Mouse (Mus musculus): ENCODE measurements at regions not wholly inside any gene's neighbourhood (a gene's known extent, or its start where the extent isn't known, plus 50 kb on each side); places are given as distances from the start of the nearest gene placed in this dataset.

DNA sequence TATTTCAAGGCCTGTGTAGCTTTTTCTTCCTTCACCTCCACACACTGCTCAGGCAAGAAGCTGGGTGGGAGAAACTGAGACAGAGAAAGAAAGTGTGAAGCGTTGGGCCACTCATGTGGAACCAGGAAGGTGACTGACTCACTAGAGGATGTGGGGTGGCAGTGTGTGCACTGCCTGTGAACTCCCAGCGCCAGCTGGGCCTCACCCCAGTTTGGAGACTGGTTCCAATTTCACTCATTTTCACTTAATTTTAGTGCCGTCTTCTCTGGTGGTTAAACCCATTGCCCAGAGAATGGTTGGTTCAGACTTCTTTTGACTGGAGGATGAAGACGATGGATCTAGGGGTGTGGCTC lies 77.9 kb upstream of the Max start:
- in situ Hi-C loops (cut with MboI; ENCODE audit: low pct_unique_long_range_greater_than_20kb in 1 of 2, low sequenced_read_pairs in 2 of 2, unreplicated experiment in 1 of 2): loop anchor here (25.0 kb wide), 1 partner anchor 497 kb away; no protein-coding TSS in a partner anchor

DNA sequence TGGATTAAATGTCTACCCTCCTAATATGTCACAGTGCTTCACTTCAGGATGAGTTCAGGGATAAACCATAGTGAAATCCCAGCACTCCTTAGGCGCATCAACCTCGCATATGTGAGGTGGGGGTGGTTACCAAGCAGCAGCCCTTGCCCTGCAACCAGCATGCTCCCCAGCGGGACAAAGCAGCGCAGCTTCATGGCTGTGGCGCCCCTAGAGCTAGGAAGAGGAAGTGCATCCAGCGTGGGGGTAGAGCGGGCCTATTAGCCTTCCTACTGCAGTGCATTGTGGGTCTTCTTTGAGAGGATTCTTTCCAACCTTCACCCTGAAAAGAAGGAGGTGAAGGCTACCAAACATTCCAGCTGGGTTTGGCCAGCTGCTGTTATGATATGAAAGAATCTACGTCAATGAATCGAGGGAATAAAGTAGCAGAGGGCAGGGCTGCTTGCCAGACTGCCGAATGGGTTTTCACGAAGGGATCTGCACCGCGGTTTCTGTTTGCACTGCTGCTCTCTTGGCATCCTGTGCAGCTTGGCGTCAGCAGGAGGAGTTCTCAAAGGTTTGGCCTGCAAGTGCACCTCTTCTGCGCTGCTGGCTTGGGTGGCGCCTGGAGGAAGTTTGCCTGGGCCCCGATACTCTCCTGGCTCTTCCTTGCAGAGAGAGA lies 77.4 kb upstream of the Max start:
- in situ Hi-C loops (cut with MboI; ENCODE audit: low pct_unique_long_range_greater_than_20kb in 1 of 2, low sequenced_read_pairs in 2 of 2, unreplicated experiment in 1 of 2): loop anchor here (25.0 kb wide), 1 partner anchor 498 kb away; no protein-coding TSS in a partner anchor

GRCm38 (mm10) chr12:77035676-77036075 lies 73.7 kb upstream of the Max start:
- in situ Hi-C loops (cut with MboI; ENCODE audit: low pct_unique_long_range_greater_than_20kb in 1 of 2, low sequenced_read_pairs in 2 of 2, unreplicated experiment in 1 of 2): loop anchor here (25.0 kb wide), 1 partner anchor 502 kb away; no protein-coding TSS in a partner anchor

DNA sequence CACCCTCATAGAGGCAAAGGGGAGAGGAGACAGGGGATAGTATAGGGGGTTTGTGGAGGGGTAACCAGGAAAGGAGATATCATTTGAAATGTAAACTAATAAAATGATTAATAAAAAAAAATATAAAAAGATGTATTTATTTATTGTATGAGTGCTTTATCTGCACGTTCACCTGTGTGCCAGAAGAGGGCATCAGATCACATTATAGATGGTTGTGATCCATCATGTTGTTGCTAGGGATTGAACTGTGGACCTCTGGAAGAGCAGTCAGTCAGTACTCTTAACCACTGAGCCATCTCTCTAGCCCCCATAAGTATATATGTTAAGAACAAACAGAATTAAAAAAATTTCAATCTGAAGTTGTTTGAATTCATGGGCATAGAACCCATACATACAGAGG lies 69.4 kb upstream of the Max start:
- in situ Hi-C loops (cut with MboI; ENCODE audit: low pct_unique_long_range_greater_than_20kb in 1 of 2, low sequenced_read_pairs in 2 of 2, unreplicated experiment in 1 of 2): loop anchor here (25.0 kb wide), 1 partner anchor 506 kb away; no protein-coding TSS in a partner anchor

GRCm38 (mm10) chr12:77025431-77025879 lies 63.5 kb upstream of the Max start:
- in situ Hi-C loops (cut with MboI; ENCODE audit: low pct_unique_long_range_greater_than_20kb in 1 of 2, low sequenced_read_pairs in 2 of 2, unreplicated experiment in 1 of 2): loop anchor here (25.0 kb wide), 1 partner anchor 512 kb away; no protein-coding TSS in a partner anchor

- in situ Hi-C loops (cut with MboI; ENCODE audit: low pct_unique_long_range_greater_than_20kb in 1 of 2, low sequenced_read_pairs in 2 of 2, unreplicated experiment in 1 of 2): loop anchor here (25.0 kb wide), 2 partner anchors 640 to 765 kb away; no protein-coding TSS in a partner anchor
Observed at GRCm38 (mm10) chr12:77022538-77022937, 60.5 kb upstream of the Max start.

DNA sequence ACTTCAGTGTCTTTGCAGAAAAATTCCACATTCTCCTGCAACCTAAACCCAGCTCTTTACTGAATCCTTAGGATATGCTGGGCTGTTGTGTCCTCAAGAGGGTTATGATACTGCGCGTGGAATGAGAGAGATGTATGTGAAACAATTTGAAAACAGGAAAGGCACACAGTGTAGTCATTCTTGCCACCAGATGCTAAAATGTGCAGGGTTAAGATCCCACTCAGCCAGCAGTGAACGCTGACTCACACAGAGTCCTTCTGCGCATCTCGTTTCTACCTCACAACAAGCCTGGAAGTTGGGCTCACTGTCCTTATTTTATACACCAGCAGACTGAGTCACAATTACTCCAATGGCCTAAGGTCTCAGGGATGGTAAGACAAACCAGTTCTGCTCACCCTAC lies 59.9 kb upstream of the Max start:
- in situ Hi-C loops (cut with MboI; ENCODE audit: low pct_unique_long_range_greater_than_20kb in 1 of 2, low sequenced_read_pairs in 2 of 2, unreplicated experiment in 1 of 2): loop anchor here (25.0 kb wide), 2 partner anchors 640 to 765 kb away; no protein-coding TSS in a partner anchor

DNA sequence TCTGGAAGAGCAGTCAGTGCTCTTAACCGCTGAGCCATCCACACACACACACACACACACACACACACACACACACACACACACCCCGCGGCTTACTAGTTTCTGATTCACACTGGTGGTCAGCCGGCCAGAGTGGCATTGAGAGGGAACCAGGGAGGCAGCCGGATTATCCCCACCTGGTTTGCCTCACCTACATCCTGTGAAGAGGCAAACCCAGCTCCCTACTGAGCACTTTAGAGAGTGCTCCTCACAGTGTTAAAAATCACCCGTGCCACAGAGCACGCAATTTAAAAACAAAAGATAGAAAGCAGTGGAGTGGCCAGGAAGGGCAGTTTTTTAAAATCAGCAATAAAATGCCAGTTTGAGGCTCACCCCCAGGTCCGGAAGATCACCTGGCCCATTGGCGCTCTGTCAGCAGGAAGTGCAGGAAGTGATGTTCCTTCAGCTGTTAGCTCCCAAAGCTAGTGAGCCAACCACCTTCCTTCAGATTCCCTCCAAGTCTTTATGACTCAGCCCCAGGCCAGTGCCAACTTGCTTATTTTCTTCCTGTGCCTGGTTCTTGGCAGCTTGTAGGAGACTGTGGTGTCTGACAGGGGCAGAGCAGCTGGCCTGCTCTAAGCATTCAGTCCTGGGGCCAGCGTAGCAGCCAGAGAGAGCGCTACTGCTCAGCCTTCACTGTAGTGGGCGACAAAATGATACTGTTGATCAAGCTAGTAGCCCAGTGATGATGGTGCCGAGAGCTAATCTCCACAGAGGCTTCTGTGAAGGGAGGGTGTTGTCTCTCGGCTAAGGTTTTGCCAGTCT lies 57.9 kb upstream of the Max start:
- in situ Hi-C loops (cut with MboI; ENCODE audit: low pct_unique_long_range_greater_than_20kb in 1 of 2, low sequenced_read_pairs in 2 of 2, unreplicated experiment in 1 of 2): loop anchor here (25.0 kb wide), 2 partner anchors 642 to 767 kb away; no protein-coding TSS in a partner anchor

DNA sequence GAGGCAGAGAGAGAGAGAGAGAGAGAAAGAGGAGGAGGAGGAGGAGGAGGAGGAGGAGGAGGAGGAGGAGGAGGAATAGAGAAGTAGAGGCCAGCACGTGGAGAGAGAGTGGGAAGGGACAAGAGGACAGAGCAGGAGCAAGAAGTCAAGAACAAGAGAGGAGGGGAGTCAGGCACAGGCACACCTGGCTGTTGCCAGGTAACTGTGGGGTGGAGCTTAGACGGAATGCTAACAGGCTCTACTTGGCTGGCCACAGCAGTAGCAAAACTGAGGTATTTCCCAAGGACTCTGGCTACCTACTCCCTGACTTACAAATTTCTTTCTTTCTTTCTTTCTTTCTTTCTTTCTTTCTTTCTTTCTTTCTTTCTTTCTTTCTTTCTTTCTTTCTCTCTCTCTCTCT lies 57.1 kb upstream of the Max start:
- in situ Hi-C loops (cut with MboI; ENCODE audit: low pct_unique_long_range_greater_than_20kb in 1 of 2, low sequenced_read_pairs in 2 of 2, unreplicated experiment in 1 of 2): loop anchor here (25.0 kb wide), 2 partner anchors 643 to 768 kb away; no protein-coding TSS in a partner anchor

DNA sequence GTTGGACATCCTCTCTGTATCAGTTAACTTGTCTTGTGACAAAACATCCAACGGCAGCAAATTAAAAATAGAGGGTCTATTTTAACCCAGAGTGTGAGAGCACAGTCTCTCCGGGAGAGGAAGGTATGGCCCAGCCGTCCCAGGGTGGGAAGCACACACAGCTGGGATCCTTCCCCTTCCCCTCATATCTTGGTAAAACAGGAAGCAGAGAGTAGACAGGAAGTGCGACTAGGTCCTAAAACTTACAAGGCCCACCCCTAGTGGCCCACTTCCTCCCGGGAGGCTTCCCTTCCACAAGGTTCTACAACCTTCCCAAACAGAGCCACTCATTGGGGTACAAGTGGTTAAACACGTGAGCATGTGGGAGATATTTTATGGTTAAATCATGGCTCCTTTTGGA lies 56.4 kb upstream of the Max start:
- in situ Hi-C loops (cut with MboI; ENCODE audit: low pct_unique_long_range_greater_than_20kb in 1 of 2, low sequenced_read_pairs in 2 of 2, unreplicated experiment in 1 of 2): loop anchor here (25.0 kb wide), 2 partner anchors 644 to 769 kb away; no protein-coding TSS in a partner anchor

DNA sequence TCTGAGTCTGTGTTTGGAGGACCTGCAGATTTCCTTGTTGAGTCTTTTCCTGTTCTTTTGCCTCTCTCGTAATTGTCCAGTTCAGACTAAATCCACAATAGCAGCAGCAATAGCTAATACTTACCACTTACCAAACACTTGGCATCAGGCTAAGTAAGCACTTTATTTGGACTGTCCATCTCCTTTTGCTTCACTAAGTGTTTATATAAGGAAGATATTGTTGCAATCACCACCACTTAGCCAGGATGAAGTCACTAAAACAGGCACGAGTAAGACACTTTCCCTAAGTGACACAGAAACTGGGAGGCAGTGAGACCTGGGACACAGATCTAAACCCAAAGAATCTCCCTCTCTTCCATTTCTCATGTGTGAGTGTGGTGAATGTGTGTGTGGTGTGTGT lies 52.9 kb upstream of the Max start:
- in situ Hi-C loops (cut with MboI; ENCODE audit: low pct_unique_long_range_greater_than_20kb in 1 of 2, low sequenced_read_pairs in 2 of 2, unreplicated experiment in 1 of 2): loop anchor here (25.0 kb wide), 2 partner anchors 647 to 772 kb away; no protein-coding TSS in a partner anchor
